Mouse (Mus musculus) retina, postnatal 7 days (tissue): ENCODE measurements at regions not wholly inside any gene's neighbourhood (a gene's known extent, or its start where the extent isn't known, plus 50 kb on each side); places are given as distances from the start of the nearest gene placed in this dataset.
"Not testable (repeated sequence)": the region's sequence is repeated elsewhere in the genome, so short reads cannot be mapped to it uniquely, and the experiment has no call there.

Experiments used
- DNase-seq: peaks from one replicate; pipeline ENCODE4 v3.0.0-alpha.2; 2012; ENCODE audit warnings: low read depth, low spot score

DNA sequence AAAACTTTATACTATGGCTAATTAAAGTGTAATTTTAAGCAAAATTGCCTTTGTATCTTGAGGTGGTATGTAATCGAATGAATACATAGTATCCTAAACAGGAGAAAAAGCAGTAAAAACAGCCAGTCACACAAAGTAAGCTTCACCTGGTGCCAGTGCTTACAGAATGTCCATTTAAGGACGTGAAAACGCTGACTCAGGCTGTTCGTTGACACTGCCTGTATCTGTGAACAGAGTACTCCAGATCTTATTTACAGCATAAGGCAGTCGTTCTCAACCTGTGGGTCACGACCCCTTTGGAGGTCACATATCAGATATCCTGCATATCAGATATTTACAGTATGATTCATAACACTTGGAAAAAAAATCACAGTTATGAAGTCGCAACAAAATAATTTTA, 194.8 kb downstream of the Wdr20rt start:
- no peak for DNase-seq

- DNase-seq: no peak
Observed at GRCm38 (mm10) chr12:65424506-65424905, 199.2 kb downstream of the Wdr20rt start.

- DNase-seq: no peak
Observed at GRCm38 (mm10) chr12:65425440-65425839, 200.1 kb downstream of the Wdr20rt start.

GRCm38 (mm10) chr12:65426884-65427283, 201.6 kb downstream of the Wdr20rt start:
- no peak for DNase-seq

- no peak for DNase-seq
Observed at GRCm38 (mm10) chr12:65428214-65428981, 203.1 kb downstream of the Wdr20rt start.

GRCm38 (mm10) chr12:65450845-65451244, 225.5 kb downstream of the Wdr20rt start:
- no peak for DNase-seq

GRCm38 (mm10) chr12:65455683-65456082, 230.4 kb downstream of the Wdr20rt start:
- DNase-seq: no peak

- no peak for DNase-seq
Observed at GRCm38 (mm10) chr12:65456956-65457355, 231.6 kb downstream of the Wdr20rt start.

- no peak for DNase-seq
Observed at GRCm38 (mm10) chr12:65464246-65464645, 238.9 kb downstream of the Wdr20rt start.

- not testable (repeated sequence) for DNase-seq
Observed at GRCm38 (mm10) chr12:65478674-65479073, 253.4 kb downstream of the Wdr20rt start.

DNA sequence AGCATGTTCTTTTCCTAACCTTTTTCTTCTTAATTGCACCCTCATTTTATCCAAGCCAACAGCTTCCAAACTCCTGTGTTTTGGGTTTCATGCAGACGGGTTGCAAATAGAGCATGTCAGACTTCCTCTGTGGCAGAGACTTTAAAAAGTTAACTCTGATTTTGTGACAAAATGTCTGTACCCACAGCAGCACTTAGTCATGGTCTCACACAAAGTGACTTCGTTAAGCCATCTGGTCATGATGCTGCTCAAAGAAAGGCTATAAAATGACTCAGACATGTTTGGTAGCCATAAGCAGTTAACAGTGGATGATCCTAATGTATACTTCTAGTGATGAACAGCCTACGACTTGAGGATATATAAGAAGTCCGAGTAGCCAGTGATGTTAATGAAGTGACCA, 255.5 kb downstream of the Wdr20rt start:
- no peak for DNase-seq

- no peak for DNase-seq
Observed at GRCm38 (mm10) chr12:65491092-65491491, 265.8 kb downstream of the Wdr20rt start.

- DNase-seq: no peak
Observed at GRCm38 (mm10) chr12:65494388-65495030, 269.2 kb downstream of the Wdr20rt start.

GRCm38 (mm10) chr12:65496613-65497012, 271.3 kb downstream of the Wdr20rt start:
- DNase-seq: no peak

DNA sequence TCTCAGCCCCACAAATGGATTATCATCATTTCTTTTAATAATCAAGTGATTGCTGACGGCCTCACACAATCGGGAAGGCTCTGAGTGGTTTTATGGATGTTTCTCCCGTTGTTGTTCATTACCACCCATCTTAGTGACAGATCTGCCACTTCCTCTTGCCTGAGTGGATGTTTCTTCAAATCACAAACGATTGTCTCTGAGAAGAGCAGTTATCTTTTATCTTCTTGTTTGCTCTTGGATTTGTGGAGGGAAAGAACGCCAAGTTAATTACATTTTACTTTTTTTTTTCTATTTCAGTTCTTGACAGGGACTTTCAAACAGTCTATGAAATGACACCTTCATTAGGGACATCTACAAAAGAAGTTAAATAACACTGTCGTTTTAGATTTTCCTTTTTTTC, 272.3 kb downstream of the Wdr20rt start:
- no peak for DNase-seq

DNA sequence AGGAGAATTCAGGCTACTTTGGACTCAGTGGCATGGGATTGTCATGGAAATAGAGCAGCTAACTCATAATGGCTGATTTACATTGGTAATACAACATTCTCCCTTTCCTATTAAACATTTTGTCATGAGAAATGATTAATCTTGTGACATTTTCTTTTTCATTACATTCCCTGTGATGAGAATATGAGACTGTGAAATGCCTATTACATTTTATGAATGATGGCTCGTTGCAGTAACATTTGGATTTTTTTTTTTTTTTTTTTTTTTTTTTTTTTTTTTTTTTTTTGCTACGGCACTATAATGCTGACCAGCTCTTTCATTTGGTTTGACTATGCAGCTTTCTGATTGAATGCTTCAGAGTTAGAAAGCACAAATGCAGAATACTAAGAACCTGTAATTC, 276.1 kb downstream of the Wdr20rt start:
- DNase-seq: no peak

DNA sequence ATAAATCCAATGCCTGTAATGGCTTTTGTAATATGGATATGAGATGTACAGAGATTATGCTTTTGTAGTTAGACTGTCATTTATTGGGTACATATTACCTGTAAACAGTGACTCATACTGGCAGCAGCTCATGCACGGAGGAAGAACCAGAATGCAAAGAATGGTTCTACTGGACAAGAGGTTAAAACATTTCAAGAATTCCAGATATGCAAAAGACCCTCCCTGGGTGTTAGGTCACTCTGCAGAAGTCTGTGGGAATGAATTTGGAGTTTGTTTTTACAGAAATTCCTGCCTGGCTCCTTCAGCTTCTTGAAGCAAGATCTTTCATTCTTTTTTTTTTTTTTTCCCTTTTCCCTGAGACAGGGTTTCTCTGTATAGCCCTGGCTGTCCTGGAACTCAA, 276.7 kb downstream of the Wdr20rt start:
- no peak for DNase-seq

DNA sequence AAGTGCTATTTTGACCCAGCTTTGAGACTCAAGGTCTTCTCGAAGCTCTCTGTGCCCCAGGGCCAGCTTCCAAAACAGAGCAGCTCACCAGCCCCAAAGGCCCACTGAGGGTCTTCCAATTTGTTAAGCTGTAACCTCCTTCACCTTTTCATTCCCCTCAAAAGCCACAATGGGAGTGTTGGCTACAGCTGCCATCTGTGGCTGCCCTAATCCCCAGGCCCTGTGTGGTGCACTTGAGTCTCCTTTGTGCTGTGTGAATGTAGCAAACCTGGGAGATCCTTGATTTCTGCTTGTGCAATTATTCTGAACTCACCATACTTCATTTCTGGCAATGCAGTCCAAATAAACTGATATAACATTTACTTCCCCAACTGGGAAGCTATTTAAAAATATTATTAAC, 287.8 kb downstream of the Wdr20rt start:
- no peak for DNase-seq

DNA sequence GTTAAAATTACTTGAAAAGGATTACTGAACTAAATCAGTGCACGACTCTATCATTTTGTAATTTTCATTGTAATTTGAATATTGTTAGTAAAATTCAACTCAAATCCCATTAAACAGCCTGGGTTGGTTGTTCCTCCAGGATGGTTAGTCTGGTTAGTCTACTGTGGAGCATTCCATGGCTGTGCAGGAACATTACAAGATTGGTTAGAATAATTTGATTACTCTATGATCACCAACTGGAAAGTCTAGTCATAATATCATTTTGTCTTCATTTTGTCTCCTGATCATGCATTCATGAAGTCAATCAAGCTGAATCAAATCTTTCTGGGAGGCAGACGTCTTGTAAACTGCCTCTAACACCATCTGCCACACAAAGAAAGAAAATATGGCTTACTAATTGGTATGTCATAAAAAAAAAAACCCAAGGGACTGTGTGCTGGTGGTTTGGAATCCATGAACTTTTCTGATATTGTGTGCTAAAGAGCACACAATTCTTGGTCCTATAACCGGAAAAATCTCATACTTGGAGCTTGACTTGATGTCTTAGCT, 308.9 kb downstream of the Wdr20rt start:
- DNase-seq: no peak

- DNase-seq: no peak
Observed at GRCm38 (mm10) chr12:65548301-65548700, 323.0 kb downstream of the Wdr20rt start.

DNA sequence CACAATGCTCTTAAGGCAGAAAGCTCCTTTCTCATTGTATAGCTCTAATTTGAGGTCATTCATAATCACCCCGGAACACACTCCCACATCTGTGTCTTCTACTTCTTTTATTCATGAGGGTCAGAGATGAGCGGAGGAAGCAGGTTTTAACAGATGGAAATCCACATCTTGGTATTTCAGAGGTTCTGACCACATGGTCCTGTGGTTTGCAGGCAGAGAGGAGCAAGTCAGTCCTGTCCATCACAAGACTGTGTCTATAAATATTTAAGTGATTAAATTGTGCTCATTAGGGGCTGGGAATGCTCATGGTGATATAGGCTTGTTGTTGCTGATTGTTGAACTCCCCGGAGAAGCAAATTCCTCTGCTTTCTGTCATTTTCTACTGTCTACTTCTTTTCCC, 326.9 kb downstream of the Wdr20rt start:
- DNase-seq: no peak

DNA sequence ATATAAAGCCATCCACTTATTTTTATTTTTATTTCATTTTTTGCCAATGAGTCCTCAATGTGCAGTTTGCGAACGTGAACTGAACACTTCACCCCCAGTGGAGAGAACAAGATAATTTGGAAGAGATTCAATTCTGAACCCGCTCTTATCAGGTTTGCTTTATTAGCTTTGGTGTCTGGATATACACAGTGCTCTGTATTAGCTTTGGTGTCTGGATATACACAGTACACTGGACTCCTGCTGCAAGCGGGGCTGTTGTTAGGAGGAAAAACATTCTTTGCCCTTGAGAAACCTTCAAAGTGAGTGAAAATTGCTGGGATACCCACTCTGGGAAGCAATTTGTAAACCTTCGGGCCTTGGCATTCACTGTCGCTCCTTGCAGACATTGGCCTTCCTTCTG, 333.7 kb downstream of the Wdr20rt start:
- no peak for DNase-seq

GRCm38 (mm10) chr12:65559809-65560208, 334.5 kb downstream of the Wdr20rt start:
- DNase-seq: no peak
